Mouse (Mus musculus): Measurements from ENCODE around the gene 1700123O20Rik. TPM values are rescaled to one million over a fixed set of nuclear protein-coding genes. Genes with fewer than 3 reads are reported as not detected.

1700123O20Rik gene
- polyA plus RNA-seq (2017; shearing (Covaris generic)) = 93.8 TPM

GRCm38 (mm10) chr14:54686063-54686521 lies at the start of gene 1700123O20Rik:
1700123O20Rik (plus strand) TSS chr14:54686216.

DNA sequence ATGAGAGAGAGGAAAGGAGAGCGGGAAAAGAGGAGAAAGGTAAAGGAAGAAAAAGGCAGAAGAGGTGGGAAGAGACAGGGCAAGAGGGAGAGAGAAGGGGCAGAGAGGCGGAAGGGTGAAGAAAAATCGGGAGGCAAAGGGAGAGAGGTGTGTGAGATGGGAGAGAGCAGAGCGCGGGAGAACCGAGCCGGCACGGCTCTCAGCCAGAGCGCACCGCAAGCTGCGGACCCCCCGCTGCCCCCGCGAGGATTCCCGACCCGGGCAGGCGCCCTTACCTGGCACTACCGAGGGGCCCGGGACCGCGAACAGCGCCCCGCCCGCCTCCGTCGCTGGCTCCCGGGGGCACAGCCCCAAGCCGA lies 45.1 kb upstream of the 1700123O20Rik start, which contains the start of gene Gm17606:
Gene Gm17606, plus strand, starts transcription at position 7 of the 359 bp plus-strand sequence.

DNA sequence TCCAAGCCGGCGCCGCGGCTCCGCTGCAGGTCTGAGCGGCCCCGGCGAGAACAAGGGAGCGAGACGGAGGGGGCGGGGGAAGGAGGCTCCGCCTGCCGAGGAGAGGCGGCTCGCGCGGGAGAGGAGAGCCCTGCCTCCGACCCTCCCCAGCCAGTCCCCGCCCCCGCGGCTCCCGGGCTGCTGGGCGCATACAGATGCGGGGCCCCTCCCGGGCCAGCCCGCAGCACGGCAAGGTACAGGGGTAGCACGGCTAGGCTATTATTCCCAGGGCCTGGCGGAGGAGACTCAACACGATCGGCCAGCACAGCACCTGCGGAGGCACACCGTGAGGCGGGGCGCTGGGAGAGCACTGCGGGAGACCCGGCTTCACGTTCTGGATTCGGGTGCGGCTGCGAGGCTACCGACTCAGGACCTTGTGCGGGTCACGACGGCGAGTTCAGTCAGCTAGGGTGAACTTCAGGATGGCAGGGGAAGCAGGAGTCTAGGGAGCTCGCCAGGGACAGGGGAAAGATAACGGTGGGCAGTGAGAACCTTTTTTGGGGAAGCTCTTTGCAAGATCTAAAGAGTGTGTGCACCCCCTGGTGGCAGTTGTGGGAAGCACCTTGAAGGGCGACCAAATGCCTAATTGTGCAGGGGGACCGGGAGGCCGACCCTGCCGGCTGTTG lies 44.6 kb upstream of the 1700123O20Rik start, which contains the start of gene Cdh24:
Gene Cdh24, minus strand, starts transcription at position 60 of the 665 bp plus-strand sequence.

DNA sequence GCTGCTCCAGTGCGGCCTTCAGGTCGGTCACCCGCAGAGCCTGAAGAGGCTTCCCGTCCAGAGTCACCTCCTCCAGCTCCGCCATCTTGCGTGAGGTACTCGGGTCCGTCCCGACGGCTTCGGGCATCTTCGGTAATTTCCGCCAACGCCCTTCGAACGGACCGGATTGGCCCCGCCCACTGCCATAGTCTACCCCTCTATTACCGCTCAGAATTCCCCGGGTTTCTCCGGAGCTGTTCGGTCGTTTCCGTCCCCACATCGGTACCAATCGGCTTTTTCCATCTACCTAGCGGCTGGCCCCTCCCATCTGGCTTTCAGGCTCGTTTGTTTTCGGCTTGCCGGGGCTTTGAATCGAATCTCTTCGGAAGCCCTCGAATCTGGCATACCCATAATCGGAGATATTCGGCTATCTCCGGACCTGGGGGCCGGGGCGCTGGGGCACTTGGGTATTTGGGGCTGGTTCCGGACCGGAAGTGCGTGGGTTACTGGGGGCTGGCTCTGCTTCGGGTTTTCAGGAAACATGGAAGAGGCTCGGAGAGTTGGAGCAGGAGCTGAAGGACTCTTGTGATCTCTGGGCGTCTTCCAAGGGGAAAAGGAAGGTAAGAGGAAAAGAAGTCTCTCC lies 617 bp downstream of the 1700123O20Rik start, which contains the start of gene Acin1:
Gene Acin1, minus strand, starts transcription at position 410 of the 622 bp plus-strand sequence.

GRCm38 (mm10) chr14:54698733-54699132 lies 12.7 kb downstream of the 1700123O20Rik start, which contains the start of gene Gm29776:
Gm29776 (minus strand) TSS chr14:54698833.

DNA sequence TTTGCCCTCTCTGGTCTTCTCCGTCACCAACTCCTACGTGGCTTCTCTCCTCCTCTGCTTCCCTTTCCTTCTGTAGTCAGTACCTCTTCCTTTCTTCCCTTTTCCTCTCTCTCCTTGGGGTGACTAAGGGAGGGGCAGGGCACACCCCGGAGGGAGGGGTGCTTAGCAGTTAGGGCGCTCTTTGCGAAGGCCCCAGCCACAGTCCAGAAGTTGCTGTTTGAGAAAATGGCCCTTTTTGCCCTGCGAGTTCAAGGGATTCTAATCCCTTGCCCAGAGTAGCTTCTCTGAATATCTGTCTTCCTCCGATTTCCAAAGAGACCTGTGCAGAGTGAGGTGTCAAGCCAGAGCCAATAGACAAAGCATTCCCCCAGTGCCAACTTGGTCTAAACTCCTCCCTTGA lies 26.1 kb downstream of the 1700123O20Rik start, which contains the start of gene Cebpe:
Gene Cebpe, minus strand, starts transcription at position 101 of the 400 bp plus-strand sequence.

Other genes with a start within 250 kb of the 1700123O20Rik start
- 38.7 TPM for gene Lrp10, start 222.1 kb upstream of the 1700123O20Rik start, polyA plus RNA-seq (2017; shearing (Covaris generic))
- 0.61 TPM for gene Rem2, start 210.1 kb upstream of the 1700123O20Rik start, polyA plus RNA-seq (2017; shearing (Covaris generic))
- 49.7 TPM for gene Prmt5, start 168.7 kb upstream of the 1700123O20Rik start, polyA plus RNA-seq (2017; shearing (Covaris generic))
- gene Haus4, start 131.6 kb upstream of the 1700123O20Rik start, polyA plus RNA-seq (2017; shearing (Covaris generic)) = 22.4 TPM
- 0.16 TPM for gene Ajuba, start 108.7 kb upstream of the 1700123O20Rik start, polyA plus RNA-seq (2017; shearing (Covaris generic))
- gene 4931414P19Rik, start 80.2 kb upstream of the 1700123O20Rik start, polyA plus RNA-seq (2017; shearing (Covaris generic)) = 3.0 TPM
- gene Psmb5, start 68.2 kb upstream of the 1700123O20Rik start, polyA plus RNA-seq (2017; shearing (Covaris generic)) = 280 TPM
- gene Psmb11, start 64.8 kb upstream of the 1700123O20Rik start, polyA plus RNA-seq (2017; shearing (Covaris generic)) = 0.06 TPM
- not detected for gene Gm17606, start 45.3 kb upstream of the 1700123O20Rik start, polyA plus RNA-seq (2017; shearing (Covaris generic))
- 0.46 TPM for gene Cdh24, start 44.9 kb upstream of the 1700123O20Rik start, polyA plus RNA-seq (2017; shearing (Covaris generic))
- gene Acin1, start 715 bp downstream of the 1700123O20Rik start, polyA plus RNA-seq (2017; shearing (Covaris generic)) = 123 TPM
- 0.38 TPM for gene Gm29776, start 12.6 kb downstream of the 1700123O20Rik start, polyA plus RNA-seq (2017; shearing (Covaris generic))
- gene Cebpe, start 26.0 kb downstream of the 1700123O20Rik start, polyA plus RNA-seq (2017; shearing (Covaris generic)) = not detected
- 0.24 TPM for gene Slc7a8, start 95.7 kb downstream of the 1700123O20Rik start, polyA plus RNA-seq (2017; shearing (Covaris generic))
- gene Rnf212b, start 127.9 kb downstream of the 1700123O20Rik start, polyA plus RNA-seq (2017; shearing (Covaris generic)) = not detected
- gene Homez, start 184.7 kb downstream of the 1700123O20Rik start, polyA plus RNA-seq (2017; shearing (Covaris generic)) = 3.7 TPM
- gene Ppp1r3e, start 191.3 kb downstream of the 1700123O20Rik start, polyA plus RNA-seq (2017; shearing (Covaris generic)) = 0.45 TPM
- gene Bcl2l2, start 197.2 kb downstream of the 1700123O20Rik start, polyA plus RNA-seq (2017; shearing (Covaris generic)) = 0.31 TPM
- gene Gm20521, start 197.2 kb downstream of the 1700123O20Rik start, polyA plus RNA-seq (2017; shearing (Covaris generic)) = 0.38 TPM
- 29.9 TPM for gene Pabpn1, start 206.3 kb downstream of the 1700123O20Rik start, polyA plus RNA-seq (2017; shearing (Covaris generic))
- 1.1 TPM for gene Slc22a17, start 226.9 kb downstream of the 1700123O20Rik start, polyA plus RNA-seq (2017; shearing (Covaris generic))
- gene Efs, start 239.9 kb downstream of the 1700123O20Rik start, polyA plus RNA-seq (2017; shearing (Covaris generic)) = not detected
- gene Il25, start 246.5 kb downstream of the 1700123O20Rik start, polyA plus RNA-seq (2017; shearing (Covaris generic)) = not detected